Mouse (Mus musculus) lung, embryonic 16.5 days (tissue): ENCODE measurements around the gene Isca1. TPM values are rescaled to one million over a fixed set of nuclear protein-coding genes. Genes with fewer than 3 reads are reported as not detected.
"Not testable (repeated sequence)": the region's sequence is repeated elsewhere in the genome, so short reads cannot be mapped to it uniquely, and the experiment has no call there.

Source experiments
- ATAC-seq: fragments of 200-750 bp; cut with Nextera tagmentation; 2 replicates; pipeline ENCODE4 v1.8.0; 2017; ENCODE audit warnings: low read depth, mild to moderate bottlenecking, moderate library complexity
- H3K27ac ChIP-seq: fragments of 300-500 bp; sonication (generic); 2 replicates; pipeline ENCODE4 v1.5.1; 2014; ENCODE audit warnings: mild to moderate bottlenecking, control low read depth, low read length
- H3K27me3 ChIP-seq: fragments of 300-500 bp; sonication (generic); 2 replicates; pipeline ENCODE4 v1.6.1; 2014; ENCODE audit warnings: low read depth, low read length, mixed read lengths; ENCODE audit not compliant: control insufficient read depth, insufficient read depth
- H3K36me3 ChIP-seq: fragments of 300-500 bp; sonication (generic); 2 replicates; pipeline ENCODE4 v1.6.1; 2014; ENCODE audit warnings: low read length; ENCODE audit not compliant: control insufficient read depth, insufficient read depth
- H3K4me1 ChIP-seq: fragments of 300-500 bp; sonication (generic); replicated peaks from 2 replicates; pipeline ENCODE4 v1.6.1; 2014; ENCODE audit warnings: low read length, mixed read lengths; ENCODE audit not compliant: control insufficient read depth, insufficient read depth
- H3K4me2 ChIP-seq: fragments of 300-500 bp; sonication (generic); 2 replicates; pipeline ENCODE4 v1.6.1; 2014; ENCODE audit warnings: low read depth, low read length, control low read depth
- H3K4me3 ChIP-seq: fragments of 300-500 bp; sonication (generic); 2 replicates; pipeline ENCODE4 v1.5.1; 2014; ENCODE audit warnings: mild to moderate bottlenecking, low read length, control low read depth
- H3K9ac ChIP-seq: fragments of 300-500 bp; sonication (generic); 2 replicates; pipeline ENCODE4 v1.6.1; 2014; ENCODE audit warnings: low read length, control low read depth
- H3K9me3 ChIP-seq: fragments of 300-500 bp; sonication (generic); 2 replicates; pipeline ENCODE4 v1.6.1; 2016; ENCODE audit warnings: low read length; ENCODE audit not compliant: control insufficient read depth
- WGBS: fragments of 180-500 bp; shearing (Covaris S2); extraction: QIAGEN DNeasy Blood & Tissue Kit; methylation state at CpG from one replicate; pipeline ENCODE4 v1.1.7; 2014; 5-methylcytosine and 5-hydroxymethylcytosine counted together
- polyA plus RNA-seq: library from polyadenylated mRNA; unstranded; fragments of >200 nt; fragmentation: Nextera tagmentation; extraction: Ambion mirVana; gene quantifications from 2 replicates; pipeline ENCODE4 v1.2.1, GENCODE M21; 2015

The Isca1 gene
- polyA plus RNA-seq, 1 experiment from 2014 or later = 168 TPM

DNA sequence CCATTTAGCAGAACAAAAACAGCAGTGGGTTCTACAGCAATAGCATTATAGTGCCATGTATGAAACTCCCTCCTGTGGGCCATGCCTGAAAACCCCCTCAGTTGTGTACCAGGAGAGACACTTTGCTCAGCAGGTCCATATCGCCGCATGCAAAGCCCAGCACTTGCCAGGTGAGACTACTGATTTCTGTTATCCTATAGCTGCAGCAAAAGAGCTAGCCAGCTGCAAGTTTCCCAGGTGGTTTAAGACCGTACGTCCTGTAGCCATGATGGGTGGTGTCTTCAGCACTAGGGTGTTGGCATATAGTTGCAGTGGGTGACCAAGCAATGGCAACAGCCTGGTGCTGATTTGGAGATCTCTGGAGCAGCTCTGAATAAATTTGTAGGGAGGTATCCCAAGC, 30.2 kb downstream of the Isca1 start:
- H3K27me3 ChIP-seq = no peaks in the 10 kb centered on the region
- H3K27ac ChIP-seq = no peak overlapping the region
- H3K9me3 ChIP-seq = no peaks in the 10 kb centered on the region
- no peak overlapping the region for H3K4me2 ChIP-seq
- no peak overlapping the region for H3K4me3 ChIP-seq
- H3K36me3 ChIP-seq = no peaks in the 10 kb centered on the region
- WGBS = 83% methylated on average over 4 of the region's 4 CpGs
- no peaks in the 10 kb centered on the region for H3K4me1 ChIP-seq
- ATAC-seq = no peak
- no peak overlapping the region for H3K9ac ChIP-seq

DNA sequence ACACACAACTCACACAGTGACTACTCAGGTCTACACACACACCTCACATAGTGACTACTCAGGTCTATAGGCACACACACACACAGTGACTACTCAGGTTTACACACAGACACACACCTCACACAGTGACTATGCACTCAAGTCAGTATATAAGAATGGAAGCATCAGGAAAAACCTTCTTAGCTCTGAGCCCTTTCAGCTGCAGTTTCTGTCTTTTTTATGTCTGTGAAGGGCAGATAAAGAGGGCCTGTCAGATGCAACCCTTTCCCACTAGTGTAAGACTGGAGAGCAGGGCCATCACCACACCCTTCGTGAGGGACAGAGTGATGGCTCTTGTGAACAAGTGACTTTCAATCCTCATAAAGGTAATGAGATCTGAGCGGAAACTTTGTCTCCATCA, 31.2 kb downstream of the Isca1 start:
- no peaks in the 10 kb centered on the region for H3K4me1 ChIP-seq
- no peak for ATAC-seq
- H3K36me3 ChIP-seq = no peaks in the 10 kb centered on the region
- whole genome bisulfite sequencing = 77% methylated on average over 2 of the region's 2 CpGs
- H3K27ac ChIP-seq = no peak overlapping the region
- no peak overlapping the region for H3K9ac ChIP-seq
- H3K4me3 ChIP-seq = no peak overlapping the region
- H3K9me3 ChIP-seq = no peaks in the 10 kb centered on the region
- no peak overlapping the region for H3K4me2 ChIP-seq
- H3K27me3 ChIP-seq = no peaks in the 10 kb centered on the region

GRCm38 (mm10) chr13:59735190-59735589, 34.4 kb downstream of the Isca1 start:
- H3K9me3 ChIP-seq = no peaks in the 10 kb centered on the region
- H3K4me2 ChIP-seq = no peak overlapping the region
- H3K36me3 ChIP-seq = no peaks in the 10 kb centered on the region
- 19% methylated on average over 3 of the region's 3 CpGs for WGBS
- H3K27ac ChIP-seq = no peak overlapping the region
- no peaks in the 10 kb centered on the region for H3K27me3 ChIP-seq
- no peak overlapping the region for H3K9ac ChIP-seq
- ATAC-seq = peak; percentile 83
- H3K4me1 ChIP-seq = no peaks in the 10 kb centered on the region
- no peak overlapping the region for H3K4me3 ChIP-seq

- H3K4me1 ChIP-seq, H3K4me3 ChIP-seq, H3K4me2 ChIP-seq, H3K27ac ChIP-seq, H3K9ac ChIP-seq, H3K9me3 ChIP-seq, H3K27me3 ChIP-seq, ATAC-seq, H3K36me3 ChIP-seq: not testable (repeated sequence)
- 17% methylated on average over 5 of the region's 6 CpGs for WGBS
Observed at GRCm38 (mm10) chr13:59734347-59734746, 35.3 kb downstream of the Isca1 start.

GRCm38 (mm10) chr13:59733936-59734335, 35.7 kb downstream of the Isca1 start:
- Histone ChIP-seq H3K9ac (no peak overlapping the region), H3K4me2 (no peak overlapping the region), H3K9me3 (no peaks in the 10 kb centered on the region), H3K36me3 (no peaks in the 10 kb centered on the region), H3K4me1 (no peaks in the 10 kb centered on the region), H3K4me3 (no peak overlapping the region), H3K27ac (no peak overlapping the region), H3K27me3 (no peaks in the 10 kb centered on the region)
- 86% methylated on average over 4 of the region's 4 CpGs for WGBS
- ATAC-seq = no peak

DNA sequence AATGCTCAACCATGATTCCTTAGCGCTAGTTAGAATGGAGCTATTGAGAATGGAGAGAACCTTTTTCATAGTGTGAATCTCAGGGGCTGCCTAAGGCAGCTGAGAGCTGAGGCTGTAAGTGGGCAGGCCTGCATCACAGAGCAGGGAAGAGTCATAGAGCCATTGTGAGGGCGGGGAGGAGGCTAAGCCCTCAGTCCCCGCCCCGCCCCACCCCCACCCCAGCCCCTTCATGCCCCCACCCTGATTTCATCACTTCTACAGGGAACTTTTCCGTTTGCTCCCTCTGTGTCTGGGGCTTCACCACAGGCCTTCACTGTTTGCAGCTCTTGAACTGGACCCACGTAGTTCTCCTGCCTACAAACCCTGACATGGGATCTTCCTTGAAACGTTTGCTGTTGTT, 38.0 kb downstream of the Isca1 start, which contains the start of gene Spata31d1d:
TSS of gene Spata31d1d (minus strand) at position 101 of the 400 bp plus-strand sequence.
- no peak within 1 kb of the TSS for H3K4me2 ChIP-seq
- no peak within 1 kb of the TSS for H3K27ac ChIP-seq
- H3K36me3 ChIP-seq = no peaks in the 10 kb centered on the region
- no peak within 1 kb of the TSS for H3K9ac ChIP-seq
- no peaks in the 10 kb centered on the region for H3K27me3 ChIP-seq
- no peak within 1 kb of the TSS for H3K4me3 ChIP-seq
- H3K9me3 ChIP-seq = no peaks in the 10 kb centered on the region
- whole genome bisulfite sequencing = 34% methylated on average over 7 of the region's 7 CpGs
- ATAC-seq = no peak
- peaks cover 7% of the 10 kb centered on the region for H3K4me1 ChIP-seq

DNA sequence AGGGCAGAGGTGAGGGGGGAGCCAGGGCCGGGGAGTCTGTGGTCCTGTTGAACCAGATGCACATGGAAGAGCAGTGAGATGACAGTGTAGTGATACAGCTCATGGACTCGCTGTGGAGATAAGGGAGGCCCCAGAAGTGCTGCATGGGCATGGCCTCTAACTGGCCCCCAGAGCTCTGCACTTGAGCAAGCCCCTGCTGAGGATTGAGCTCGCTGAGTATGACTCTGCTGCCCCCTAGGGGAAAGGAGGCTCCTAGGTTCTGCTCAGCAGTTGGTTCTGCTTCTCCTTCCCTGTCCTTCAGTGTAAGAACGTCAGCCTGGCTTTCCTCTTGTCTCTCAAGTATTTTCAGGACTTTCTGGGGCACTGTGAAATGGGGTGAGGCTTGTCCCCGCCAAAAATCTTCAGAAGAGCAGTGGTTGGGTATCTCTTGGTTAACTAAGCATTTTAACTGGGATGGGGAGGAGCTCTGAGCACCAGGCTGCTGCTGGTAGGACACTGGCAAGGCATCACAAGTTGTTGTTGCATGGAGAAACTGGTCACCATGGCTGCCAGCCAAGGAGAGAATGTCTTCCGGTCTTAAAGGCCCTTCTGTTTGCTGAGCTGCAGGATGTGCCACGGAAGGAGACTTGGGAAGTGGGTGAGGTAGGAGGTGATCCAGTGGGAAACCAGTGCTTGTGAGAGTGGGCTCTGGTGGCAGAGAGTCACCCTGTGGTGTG, 41.1 kb downstream of the Isca1 start:
- H3K27ac ChIP-seq = no peak overlapping the region
- H3K9ac ChIP-seq = peak overlapping the region; percentile 31; the same call in 1 of the 2 replicates
- 16% methylated on average over 7 of the region's 7 CpGs for WGBS
- H3K36me3 ChIP-seq = no peaks in the 10 kb centered on the region
- no peak overlapping the region for H3K4me2 ChIP-seq
- no peak overlapping the region for H3K4me3 ChIP-seq
- no peaks in the 10 kb centered on the region for H3K9me3 ChIP-seq
- peak; percentile 87 for ATAC-seq
- no peaks in the 10 kb centered on the region for H3K27me3 ChIP-seq
- peaks cover 7% of the 10 kb centered on the region for H3K4me1 ChIP-seq

DNA sequence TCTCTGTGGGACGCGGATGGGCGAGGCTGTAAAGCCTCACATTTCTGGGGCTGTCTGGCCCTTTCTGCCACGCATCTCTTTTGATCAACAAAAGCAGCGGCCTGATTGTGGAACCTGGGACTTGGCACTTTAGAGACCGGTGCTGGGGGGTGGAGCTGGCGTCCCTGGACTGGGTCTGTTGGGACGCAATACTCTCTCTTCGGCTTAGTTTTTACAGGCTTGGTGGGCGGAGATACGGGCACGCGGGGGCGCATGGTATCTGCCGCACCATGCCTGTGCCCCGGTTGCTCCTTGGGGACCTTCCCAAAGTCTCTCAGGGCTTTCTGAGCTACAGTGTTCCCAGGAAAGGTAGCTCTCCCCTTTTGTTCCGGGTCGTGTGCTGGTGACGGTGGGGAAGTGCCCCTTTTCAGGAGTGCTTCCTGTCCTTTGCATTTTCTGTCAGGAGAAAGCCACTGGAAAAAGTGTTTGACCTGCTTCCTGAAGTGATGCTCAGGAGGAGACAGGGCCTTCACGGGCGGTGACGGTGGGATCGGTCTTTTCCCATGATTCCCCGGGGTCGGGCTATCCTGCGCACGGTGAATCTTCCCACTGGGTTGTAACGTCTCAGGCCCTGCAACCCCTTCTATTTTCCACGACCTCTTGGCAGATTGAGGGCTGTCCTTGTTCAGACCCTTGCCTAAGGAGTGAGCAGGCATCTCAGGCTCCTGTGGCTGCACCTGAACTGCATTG, 43.3 kb downstream of the Isca1 start:
- H3K9me3 ChIP-seq = no peaks in the 10 kb centered on the region
- H3K27ac ChIP-seq = no peak overlapping the region
- H3K4me3 ChIP-seq = no peak overlapping the region
- H3K27me3 ChIP-seq = no peaks in the 10 kb centered on the region
- ATAC-seq = no peak
- whole genome bisulfite sequencing = 25% methylated on average over 29 of the region's 29 CpGs
- no peak overlapping the region for H3K9ac ChIP-seq
- peaks cover 7% of the 10 kb centered on the region for H3K4me1 ChIP-seq
- H3K4me2 ChIP-seq = peak overlapping the region; percentile 12
- no peaks in the 10 kb centered on the region for H3K36me3 ChIP-seq

GRCm38 (mm10) chr13:59722089-59722488, 47.5 kb downstream of the Isca1 start:
- H3K4me1 ChIP-seq, ATAC-seq, H3K4me2 ChIP-seq, H3K36me3 ChIP-seq, H3K27ac ChIP-seq, H3K9me3 ChIP-seq, H3K9ac ChIP-seq, H3K4me3 ChIP-seq, H3K27me3 ChIP-seq: not testable (repeated sequence)
- WGBS = 79% methylated on average over 1 of the region's 1 CpGs
